Mouse (Mus musculus) liver, postnatal 0 days (tissue): ENCODE measurements around the gene Zfhx3.

ENCODE experiments used
- CTCF ChIP-seq: sonication (generic); IDR thresholded peaks from 2 replicates; pipeline ENCODE4 v1.5.1; 2016; ENCODE audit warnings: antibody characterized with exemption, low read depth
- EP300 ChIP-seq: IDR thresholded peaks from 2 replicates; pipeline ENCODE4 v1.6.1; 2016; ENCODE audit warnings: antibody characterized with exemption, low read depth, mild to moderate bottlenecking

- TF ChIP-seq CTCF (no peak), EP300 (no peak)
Measured at GRCm38 (mm10) chr8:108584662-108584978, 642.2 kb downstream of the Zfhx3 start.
